Mouse (Mus musculus): ENCODE measurements around the gene Frmd5. TPM values are rescaled to one million over a fixed set of nuclear protein-coding genes. Genes with fewer than 3 reads are reported as not detected.
"Not testable (repeated sequence)": the region's sequence is repeated elsewhere in the genome, so short reads cannot be mapped to it uniquely, and the experiment has no call there.

Frmd5 gene
- total RNA-seq, 2 experiments from 2014 or later: not detected

DNA sequence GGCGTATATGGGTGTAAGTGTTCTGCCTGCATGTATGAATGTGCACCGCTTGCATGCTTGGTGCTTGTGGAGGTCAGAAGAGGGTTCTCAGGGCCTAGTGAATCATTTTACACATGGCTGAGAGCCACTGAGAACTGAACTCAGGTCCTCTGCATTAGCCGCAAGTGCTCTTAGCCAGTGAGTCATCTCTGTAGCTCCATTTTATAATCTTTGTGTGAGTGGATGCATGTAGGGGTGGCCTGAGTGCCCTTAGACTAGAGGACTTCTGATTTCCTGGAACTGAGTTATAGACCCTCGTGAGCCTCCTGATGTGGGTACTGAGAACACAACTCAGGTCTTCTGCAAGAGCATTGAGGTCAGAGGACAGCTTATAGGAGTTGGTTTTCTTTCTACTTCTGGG is 292.7 kb downstream of the Frmd5 start:
- no peak for ATAC-seq (replicated peaks; ENCODE audit: low FRiP score, low TSS enrichment, poor library complexity, severe bottlenecking)

DNA sequence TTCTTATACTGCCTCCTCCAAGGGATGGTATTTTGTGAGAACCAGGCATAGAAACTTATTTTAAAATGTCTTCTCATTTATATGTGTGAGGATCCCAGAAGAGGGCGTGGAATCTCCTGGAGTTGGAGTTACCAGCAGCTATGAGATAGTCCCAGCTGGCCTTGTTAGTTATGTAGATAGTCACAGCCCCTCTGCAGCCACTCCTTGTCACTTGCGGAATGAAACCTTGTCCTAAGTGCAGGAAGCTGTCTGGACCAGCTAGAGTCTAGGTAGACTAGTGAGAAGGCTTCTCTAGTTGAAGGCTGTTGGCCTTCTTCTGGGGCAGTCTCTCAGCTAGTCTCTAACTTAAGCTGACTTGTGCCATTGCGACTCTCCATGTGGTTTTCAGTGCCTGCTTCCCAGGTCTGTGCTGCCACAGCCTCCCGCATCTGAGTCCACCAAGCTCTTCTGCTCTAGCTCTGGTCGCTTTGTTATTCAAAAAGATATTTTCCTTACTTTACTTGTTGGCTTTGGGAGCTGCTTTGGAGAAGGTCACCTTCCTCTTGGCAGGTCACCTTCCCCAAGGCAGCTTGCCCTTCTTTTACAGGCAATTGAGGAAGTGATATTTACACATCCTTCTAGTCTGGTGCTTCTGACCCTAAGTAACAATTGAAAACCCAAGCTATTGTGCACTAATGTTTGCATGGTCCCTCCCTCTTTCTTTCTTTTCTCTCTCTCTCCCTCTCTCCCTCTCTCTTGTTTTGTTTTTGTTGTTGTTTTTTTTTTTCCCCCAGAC is 293.7 kb downstream of the Frmd5 start:
- ATAC-seq (replicated peaks; ENCODE audit: low FRiP score, low TSS enrichment, poor library complexity, severe bottlenecking): not testable (repeated sequence)

DNA sequence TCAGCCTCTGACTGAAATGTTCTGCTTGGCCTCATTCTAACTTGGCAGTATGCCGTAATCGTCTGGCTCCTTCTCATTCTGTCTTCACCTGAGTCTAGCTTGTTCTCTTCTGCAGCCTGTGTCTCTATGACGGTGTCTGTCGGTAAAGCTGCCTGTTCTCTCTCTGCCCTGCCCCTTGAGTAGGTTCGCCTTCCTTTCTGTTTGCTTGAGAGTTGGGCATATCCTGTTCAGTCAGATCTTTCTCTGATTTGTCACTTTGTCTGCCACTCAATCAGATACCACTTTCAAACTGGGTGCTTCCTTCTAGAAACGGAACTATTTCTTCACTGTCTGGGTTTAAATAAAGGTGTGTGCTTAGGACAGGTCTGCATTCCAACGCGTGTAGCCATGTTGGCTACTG is 295.5 kb downstream of the Frmd5 start:
- ATAC-seq (replicated peaks; ENCODE audit: low FRiP score, low TSS enrichment, poor library complexity, severe bottlenecking): no peak

DNA sequence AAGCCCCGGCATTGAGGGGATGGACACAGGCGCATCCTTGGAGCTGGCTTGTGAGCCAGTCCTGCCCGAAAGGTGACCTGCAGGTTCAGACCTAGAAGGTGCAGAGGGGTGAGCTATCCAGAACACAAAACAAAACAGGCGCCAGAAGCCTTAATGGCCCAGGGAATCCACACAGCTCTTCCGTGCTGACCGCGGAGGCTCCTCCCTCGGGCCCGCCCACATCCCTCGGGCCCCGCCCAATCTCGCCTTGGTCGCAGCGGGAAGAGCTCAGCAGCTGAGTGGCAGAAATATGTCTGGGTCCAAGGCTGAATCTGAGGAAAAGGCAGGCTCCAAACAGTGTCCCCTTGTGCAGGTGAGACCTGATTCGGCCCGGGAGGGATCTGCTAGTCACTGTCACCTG is 297.3 kb downstream of the Frmd5 start:
- 0 out of 2 replicates have a peak, but pooled peaks have one; percentile 38 for ATAC-seq (replicated peaks; ENCODE audit: low FRiP score, low TSS enrichment, poor library complexity, severe bottlenecking)

DNA sequence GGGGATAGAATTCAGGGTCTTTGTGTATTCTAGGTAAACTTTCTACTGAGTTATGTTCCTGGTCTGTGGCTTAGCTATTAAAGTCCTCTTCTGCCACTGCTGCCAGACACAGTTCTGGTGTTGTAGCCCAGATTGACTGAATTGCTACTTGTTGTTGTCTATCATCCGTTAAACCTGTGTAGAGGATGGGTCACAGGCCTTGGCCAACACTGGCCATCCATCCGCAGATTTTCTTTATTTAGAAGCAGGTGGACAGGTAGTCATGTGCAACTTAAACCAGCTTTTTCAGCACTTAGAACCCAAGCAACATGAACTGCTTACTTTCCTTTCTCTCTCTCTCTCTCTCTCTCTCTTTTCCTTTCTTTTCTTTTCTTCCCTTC is 298.9 kb downstream of the Frmd5 start:
- no peak for ATAC-seq (replicated peaks; ENCODE audit: low FRiP score, low TSS enrichment, poor library complexity, severe bottlenecking)

DNA sequence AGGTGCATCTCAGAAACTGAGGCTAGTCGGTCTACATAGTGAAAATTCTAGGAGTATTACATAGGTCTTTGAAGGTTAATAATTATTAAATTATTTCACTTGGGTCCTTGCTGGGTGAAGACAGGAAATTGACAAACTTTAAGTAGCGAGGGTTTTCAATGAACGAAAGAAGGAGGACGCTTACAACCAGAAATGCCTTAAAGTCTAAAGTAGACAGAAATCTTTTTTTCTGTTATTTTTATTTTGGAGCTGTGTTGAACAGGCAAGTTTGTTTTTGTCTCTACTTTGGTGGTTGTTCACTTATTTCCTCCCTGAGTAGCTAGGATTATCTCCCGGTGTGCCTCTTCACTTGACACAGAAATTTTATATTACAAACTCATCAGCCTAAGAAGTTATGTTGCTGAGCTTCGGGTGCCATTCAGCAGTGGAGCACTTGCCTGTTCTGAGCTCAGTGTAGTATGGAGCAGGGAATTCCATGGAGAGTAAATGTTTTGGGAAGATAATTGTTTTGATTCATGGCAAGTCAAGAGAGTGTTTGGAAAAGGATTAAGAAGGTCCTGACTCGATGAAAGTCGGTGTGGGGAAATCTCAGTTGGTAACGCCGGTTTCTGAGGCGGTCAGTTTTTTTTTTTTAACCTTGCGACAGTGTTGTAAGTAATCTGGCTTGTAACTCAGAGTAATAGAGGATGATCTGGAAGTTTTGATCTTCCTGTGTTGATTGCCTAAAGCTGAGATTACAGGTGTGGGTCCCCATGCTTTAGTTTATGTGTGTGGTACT is 299.5 kb downstream of the Frmd5 start:
- no peak for ATAC-seq (replicated peaks; ENCODE audit: low FRiP score, low TSS enrichment, poor library complexity, severe bottlenecking)

DNA sequence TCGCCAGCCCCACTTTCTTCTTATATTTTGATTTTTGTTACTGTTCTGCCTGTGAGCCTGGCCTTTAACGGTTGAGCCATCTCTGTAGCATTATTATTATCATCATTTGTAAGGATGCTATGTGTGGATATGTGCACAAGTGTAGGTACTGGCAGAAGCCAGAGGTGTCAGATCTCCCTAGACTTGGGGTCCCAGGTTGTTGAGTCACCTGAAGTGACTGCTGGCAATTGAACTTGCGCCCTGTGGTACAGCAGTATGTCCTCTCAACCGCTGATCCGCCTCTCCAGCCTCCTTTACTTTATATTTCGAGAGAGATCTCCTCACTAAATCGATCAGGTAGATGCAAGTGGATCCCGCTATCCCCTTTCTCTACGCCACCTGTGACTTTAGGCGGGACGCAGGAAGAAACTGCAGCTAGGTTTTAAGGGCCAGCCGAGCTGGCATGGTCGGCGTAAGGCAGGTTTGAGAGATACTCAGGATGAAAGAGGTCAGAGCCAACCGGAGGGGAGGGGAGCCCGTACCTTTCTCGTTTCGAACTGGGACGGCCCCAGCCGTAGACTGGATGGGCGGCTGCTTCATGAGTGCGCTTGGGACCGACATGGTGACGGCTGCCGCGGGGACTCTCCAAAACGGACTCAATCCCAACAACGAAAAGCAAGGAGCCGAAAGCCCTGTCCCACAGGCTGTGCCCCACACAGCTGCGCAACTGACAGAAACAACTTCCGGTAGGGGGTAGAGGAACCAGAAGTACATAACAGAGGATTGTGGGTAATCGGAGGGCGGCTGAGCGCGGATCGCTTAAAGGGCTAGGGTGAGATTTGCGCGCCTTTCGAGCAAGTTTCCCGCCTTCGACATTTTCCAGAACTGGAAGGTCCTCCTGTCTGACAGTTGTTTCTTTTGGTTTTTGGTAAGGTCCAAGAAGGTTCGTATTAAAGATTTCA is 300.7 kb downstream of the Frmd5 start, which contains the start of the genes Mfap1a and Wdr76:
Gene Mfap1a, minus strand, starts transcription at position 724 of the 941 bp plus-strand sequence.
Gene Wdr76, plus strand, starts transcription at position 782 of the 941 bp plus-strand sequence.
- peak; percentile 95 for ATAC-seq (replicated peaks; ENCODE audit: low FRiP score, low TSS enrichment, poor library complexity, severe bottlenecking)

DNA sequence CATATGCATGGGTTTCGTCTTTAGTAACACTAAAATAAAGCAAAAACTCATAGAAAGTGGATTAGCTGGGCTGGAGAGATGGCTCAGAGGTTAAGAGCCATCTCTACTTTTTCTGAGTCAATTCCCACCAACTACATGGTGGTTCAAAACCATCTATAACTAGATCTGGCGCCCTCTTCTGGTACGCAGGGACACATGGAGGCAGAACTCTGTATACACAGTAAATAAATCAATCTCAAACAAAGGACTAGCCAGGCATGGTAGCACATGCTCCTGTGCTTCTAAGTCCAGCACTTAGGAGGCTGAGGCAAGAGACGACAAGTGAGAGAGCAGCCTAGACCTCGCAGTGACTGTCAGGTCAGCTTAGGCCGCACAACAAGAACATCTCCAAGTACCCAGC is 305.3 kb downstream of the Frmd5 start:
- peak; percentile 51 for ATAC-seq (replicated peaks; ENCODE audit: low FRiP score, low TSS enrichment, poor library complexity, severe bottlenecking)

Other genes starting within 250 kb of the Frmd5 start
- gene Casc4, start 59.9 kb upstream of the Frmd5 start, total RNA-seq (2014; fragmentation: Nextera tagmentation): 25.3 and 26.6 TPM in 2 replicates
- gene Casc4, start 59.9 kb upstream of the Frmd5 start, total RNA-seq (2017): 37.0 and 42.2 TPM in 2 replicates
- 34.2 and 37.9 TPM in 2 replicates for gene Ctdspl2, start 148.9 kb upstream of the Frmd5 start, total RNA-seq (2014; fragmentation: Nextera tagmentation)
- 62.2 and 78.4 TPM in 2 replicates for gene Ctdspl2, start 148.9 kb upstream of the Frmd5 start, total RNA-seq (2017)
- not detected in 2 replicates for gene Mageb3, start 149.0 kb upstream of the Frmd5 start, total RNA-seq (2014; fragmentation: Nextera tagmentation)
- 0.52 and 0.72 TPM in 2 replicates for gene Mageb3, start 149.0 kb upstream of the Frmd5 start, total RNA-seq (2017)
- 32.2 and 35.0 TPM in 2 replicates for gene Eif3j1, start 221.5 kb upstream of the Frmd5 start, total RNA-seq (2014; fragmentation: Nextera tagmentation)
- 42.7 and 46.7 TPM in 2 replicates for gene Eif3j1, start 221.5 kb upstream of the Frmd5 start, total RNA-seq (2017)

Data from megakaryocyte-erythroid progenitor cell, adult 5-6 weeks (primary cell).